Mouse (Mus musculus) myocyte (in vitro differentiated cells): ENCODE measurements at regions not wholly inside any gene's neighbourhood (a gene's known extent, or its start where the extent isn't known, plus 50 kb on each side); places are given as distances from the start of the nearest gene placed in this dataset.

Experiments
- CEBPB ChIP-seq: IDR thresholded peaks from 2 replicates; pipeline ENCODE4 v1.6.1; 2011; ENCODE audit warnings: mild to moderate bottlenecking, moderate library complexity; ENCODE audit not compliant: poor library complexity, insufficient read depth, severe bottlenecking
- MYOD1 ChIP-seq, 3 experiments: IDR thresholded peaks; one replicate each; pipeline ENCODE4 v1.6.1; 2011; ENCODE audit warnings: control low read depth in 2 of 3, low read depth in 2 of 3, mild to moderate bottlenecking in 2 of 3, moderate library complexity in 1 of 3; ENCODE audit not compliant: insufficient read length in 2 of 3, control insufficient read depth in 1 of 3
- POLR2A ChIP-seq: IDR thresholded peaks from one replicate; pipeline ENCODE4 v1.6.1; 2011; ENCODE audit warnings: low read depth, mild to moderate bottlenecking, control low read depth, moderate library complexity; ENCODE audit not compliant: insufficient read length

- TF ChIP-seq CEBPB (no peak), POLR2A (no peak), MYOD1 (IDR thresholded peaks at IDR 0.05; ENCODE audit: control insufficient read depth in 1 of 3, insufficient read length in 2 of 3, low read depth in 2 of 3) (peak in 1 of 3 experiments; percentile 5)
These were observed 94.2 kb upstream of the Map1b start for GRCm38 (mm10) chr13:99610498-99610897.
